Mouse (Mus musculus) layer of hippocampus, adult 18-20 months (tissue): ENCODE results near the gene Sgca. TPM values are rescaled to one million over a fixed set of nuclear protein-coding genes. Genes with fewer than 3 reads are reported as not detected.

Experiments
- DNase-seq, 2 experiments: peaks; one replicate each; pipeline ENCODE4 v3.0.0; 2022; ENCODE audit warnings: low spot score in 2 of 2
- total RNA-seq, 2 experiments: library from RNA; stranded (reverse); gene quantifications; 2 replicates each; pipeline ENCODE4 v1.2.3; 2021

The Sgca gene
- total RNA-seq, 2 experiments from 2014 or later = 0.27 TPM; not detected in 1

GRCm38 (mm10) chr11:94916477-94916876, 59.6 kb downstream of the Sgca start:
- no peak for DNase-seq

GRCm38 (mm10) chr11:94915675-94916403, 60.3 kb downstream of the Sgca start:
- peak in 1 of 2 experiments; percentile 30 for DNase-seq

GRCm38 (mm10) chr11:94913302-94914090, 62.6 kb downstream of the Sgca start:
- DNase-seq = no peak

Other genes with a start within 250 kb of the Sgca start
- under 1 TPM in 1 of 2 experiments, not detected in 1; 0.37 TPM for gene Cdc34b, start 234.5 kb downstream of the Sgca start, total RNA-seq
- gene Tmem92, start 193.6 kb downstream of the Sgca start, total RNA-seq = not detected
- 1 to 10 TPM; 4.3 to 5.2 TPM for gene Col1a1, start 40.1 kb downstream of the Sgca start, total RNA-seq
- gene Hils1, start 8.7 kb downstream of the Sgca start, total RNA-seq = not detected
- 1,000 to 10,000 TPM in 1 of 2 experiments, 100 to 1,000 TPM in 1; 993 to 1,036 TPM for gene Ppp1r9b, start 14.7 kb upstream of the Sgca start, total RNA-seq
- 10 to 100 TPM; 38.2 to 42.8 TPM for gene Samd14, start 33.6 kb upstream of the Sgca start, total RNA-seq
- gene Pdk2, start 65.0 kb upstream of the Sgca start, total RNA-seq = 100 to 1,000 TPM; 137 to 142 TPM
- gene Itga3, start 100.5 kb upstream of the Sgca start, total RNA-seq = 10 to 100 TPM; 11.2 to 14.0 TPM
- gene Dlx3, start 143.8 kb upstream of the Sgca start, total RNA-seq = not detected
- under 1 TPM; 0.13 to 0.17 TPM for gene Dlx4, start 169.9 kb upstream of the Sgca start, total RNA-seq